Mouse (Mus musculus): ENCODE data around the gene Rab20. TPM values are rescaled to one million over a fixed set of nuclear protein-coding genes. Genes with fewer than 3 reads are reported as not detected.

The Rab20 gene
- polyA plus RNA-seq, 1 experiment from 2014 or later = 1.5 TPM

DNA sequence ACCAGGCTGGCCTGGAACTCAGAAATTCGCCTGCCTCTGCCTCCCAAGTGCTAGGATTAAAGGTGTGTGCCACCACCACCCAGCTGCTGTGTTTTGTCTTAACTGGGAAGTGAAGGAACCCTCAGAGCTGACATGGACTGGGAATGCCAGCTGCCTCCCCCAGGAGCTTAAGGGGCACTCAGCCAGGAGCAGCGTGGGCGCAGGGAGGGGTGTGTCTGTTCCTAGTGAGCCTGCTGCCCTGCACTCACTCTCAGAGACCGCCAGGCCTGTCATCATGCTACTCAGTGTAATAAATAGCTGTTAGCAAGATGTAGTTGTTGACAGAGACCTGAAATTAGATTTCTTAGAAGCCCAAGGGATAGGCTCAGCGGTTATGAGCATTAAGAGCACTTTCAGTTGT, 32.5 kb upstream of the Rab20 start:
- H3K4me1 ChIP-seq (ENCODE audit: control insufficient read depth, insufficient read depth, low read length) = no peaks in the 10 kb centered on the region
- H3K4me3 ChIP-seq (ENCODE audit: low read depth, low read length) = no peak overlapping the region
- no peaks in the 10 kb centered on the region for H3K9me3 ChIP-seq (ENCODE audit: control insufficient read depth, low read length)
- H3K27ac ChIP-seq (ENCODE audit: low read depth, low read length) = no peak overlapping the region
- H3K4me2 ChIP-seq (ENCODE audit: low read depth) = no peak overlapping the region
- ATAC-seq (ENCODE audit: insufficient read depth, low FRiP score, low TSS enrichment) (no peak), DNase-seq (ENCODE audit: low spot score) (no peak)
- H3K27me3 ChIP-seq (ENCODE audit: control insufficient read depth, insufficient read depth, low read length) = no peaks in the 10 kb centered on the region
- 93% methylated on average over 5 of the region's 5 CpGs for WGBS
- H3K36me3 ChIP-seq (ENCODE audit: control insufficient read depth, insufficient read depth, low read length) = peaks cover 23% of the 10 kb centered on the region
- H3K9ac ChIP-seq (ENCODE audit: low read length) = no peak overlapping the region

DNA sequence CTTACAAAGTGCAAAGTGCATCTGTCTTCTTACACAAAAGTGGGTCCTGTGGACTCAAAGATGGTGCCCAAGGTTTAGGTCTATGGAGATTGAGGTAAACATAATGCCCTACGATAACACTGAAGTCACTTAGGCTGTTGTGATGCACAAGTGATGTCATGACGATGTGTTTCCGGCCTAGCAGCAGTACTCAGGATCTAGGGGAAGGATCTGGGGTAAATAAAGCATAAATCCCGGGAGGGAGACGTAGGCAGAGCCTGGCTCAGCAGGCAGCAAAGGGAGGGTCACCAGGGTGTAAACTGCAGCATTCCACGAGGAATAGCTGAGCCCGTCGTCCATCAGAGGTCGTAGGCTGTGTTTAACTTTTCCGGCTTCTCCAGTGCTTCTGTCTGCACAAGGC, 30.4 kb upstream of the Rab20 start:
- ATAC-seq (ENCODE audit: insufficient read depth, low FRiP score, low TSS enrichment) = no peak
- Histone ChIP-seq H3K27me3 (ENCODE audit: control insufficient read depth, insufficient read depth, low read length) (no peaks in the 10 kb centered on the region), H3K4me1 (ENCODE audit: control insufficient read depth, insufficient read depth, low read length) (no peaks in the 10 kb centered on the region), H3K9ac (ENCODE audit: low read length) (no peak overlapping the region), H3K9me3 (ENCODE audit: control insufficient read depth, low read length) (no peaks in the 10 kb centered on the region), H3K27ac (ENCODE audit: low read depth, low read length) (no peak overlapping the region), H3K36me3 (ENCODE audit: control insufficient read depth, insufficient read depth, low read length) (peaks cover 27% of the 10 kb centered on the region), H3K4me3 (ENCODE audit: low read depth, low read length) (no peak overlapping the region), H3K4me2 (ENCODE audit: low read depth) (no peak overlapping the region)
- 83% methylated on average over 10 of the region's 10 CpGs for WGBS
- DNase-seq (ENCODE audit: low spot score) = no peak

DNA sequence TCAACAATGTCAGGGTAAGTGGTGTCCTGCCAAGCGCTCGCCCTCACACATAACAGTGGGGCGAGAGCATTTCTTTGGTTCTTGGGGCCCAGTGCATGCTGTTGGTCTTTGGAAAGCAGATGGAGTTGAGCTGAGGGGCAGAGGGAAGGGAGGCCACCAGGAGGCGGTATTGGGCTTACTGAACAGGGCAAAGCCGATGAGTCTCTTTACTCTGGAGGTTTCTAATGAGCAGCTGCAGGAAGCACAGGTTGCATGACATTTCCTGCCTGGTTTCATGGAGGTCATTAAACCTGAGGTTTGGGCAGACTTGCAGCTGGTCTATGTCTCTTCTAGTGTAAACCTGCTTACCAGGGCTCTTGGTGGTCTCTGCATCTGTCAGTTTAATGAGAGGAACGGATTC, 28.3 kb upstream of the Rab20 start:
- ATAC-seq (ENCODE audit: insufficient read depth, low FRiP score, low TSS enrichment) (no peak), DNase-seq (ENCODE audit: low spot score) (peak; percentile 54)
- WGBS = 79% methylated on average over 6 of the region's 6 CpGs
- Histone ChIP-seq H3K4me1 (ENCODE audit: control insufficient read depth, insufficient read depth, low read length) (no peaks in the 10 kb centered on the region), H3K9me3 (ENCODE audit: control insufficient read depth, low read length) (no peaks in the 10 kb centered on the region), H3K27me3 (ENCODE audit: control insufficient read depth, insufficient read depth, low read length) (no peaks in the 10 kb centered on the region), H3K4me3 (ENCODE audit: low read depth, low read length) (no peak overlapping the region), H3K36me3 (ENCODE audit: control insufficient read depth, insufficient read depth, low read length) (peaks cover 25% of the 10 kb centered on the region), H3K4me2 (ENCODE audit: low read depth) (no peak overlapping the region), H3K9ac (ENCODE audit: low read length) (no peak overlapping the region), H3K27ac (ENCODE audit: low read depth, low read length) (no peak overlapping the region)

DNA sequence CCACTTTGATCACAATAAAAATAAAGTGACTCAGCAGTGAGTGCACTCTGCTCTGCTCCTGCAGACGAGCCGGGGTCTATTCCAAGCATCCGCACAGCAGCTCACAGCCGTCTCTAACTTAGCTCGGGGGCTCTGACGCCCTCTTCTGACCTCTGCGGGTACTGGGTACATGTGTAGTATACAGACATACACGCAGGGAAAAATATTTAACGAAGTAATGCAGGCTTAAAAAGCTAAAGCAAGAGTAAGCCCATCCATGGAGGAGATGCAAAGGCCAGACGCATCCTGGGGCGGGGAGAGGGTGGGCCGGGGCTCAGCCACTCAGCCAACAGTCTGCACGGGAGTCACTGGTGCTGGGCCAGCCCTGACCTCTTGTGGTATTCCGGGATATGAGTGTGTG, 27.6 kb upstream of the Rab20 start:
- Histone ChIP-seq H3K4me2 (ENCODE audit: low read depth) (no peak overlapping the region), H3K4me3 (ENCODE audit: low read depth, low read length) (no peak overlapping the region), H3K9me3 (ENCODE audit: control insufficient read depth, low read length) (no peaks in the 10 kb centered on the region), H3K9ac (ENCODE audit: low read length) (no peak overlapping the region), H3K27ac (ENCODE audit: low read depth, low read length) (no peak overlapping the region), H3K27me3 (ENCODE audit: control insufficient read depth, insufficient read depth, low read length) (no peaks in the 10 kb centered on the region), H3K36me3 (ENCODE audit: control insufficient read depth, insufficient read depth, low read length) (peaks cover 25% of the 10 kb centered on the region), H3K4me1 (ENCODE audit: control insufficient read depth, insufficient read depth, low read length) (no peaks in the 10 kb centered on the region)
- ATAC-seq (ENCODE audit: insufficient read depth, low FRiP score, low TSS enrichment) = no peak
- no peak for DNase-seq (ENCODE audit: low spot score)
- WGBS = 84% methylated on average over 14 of the region's 14 CpGs

DNA sequence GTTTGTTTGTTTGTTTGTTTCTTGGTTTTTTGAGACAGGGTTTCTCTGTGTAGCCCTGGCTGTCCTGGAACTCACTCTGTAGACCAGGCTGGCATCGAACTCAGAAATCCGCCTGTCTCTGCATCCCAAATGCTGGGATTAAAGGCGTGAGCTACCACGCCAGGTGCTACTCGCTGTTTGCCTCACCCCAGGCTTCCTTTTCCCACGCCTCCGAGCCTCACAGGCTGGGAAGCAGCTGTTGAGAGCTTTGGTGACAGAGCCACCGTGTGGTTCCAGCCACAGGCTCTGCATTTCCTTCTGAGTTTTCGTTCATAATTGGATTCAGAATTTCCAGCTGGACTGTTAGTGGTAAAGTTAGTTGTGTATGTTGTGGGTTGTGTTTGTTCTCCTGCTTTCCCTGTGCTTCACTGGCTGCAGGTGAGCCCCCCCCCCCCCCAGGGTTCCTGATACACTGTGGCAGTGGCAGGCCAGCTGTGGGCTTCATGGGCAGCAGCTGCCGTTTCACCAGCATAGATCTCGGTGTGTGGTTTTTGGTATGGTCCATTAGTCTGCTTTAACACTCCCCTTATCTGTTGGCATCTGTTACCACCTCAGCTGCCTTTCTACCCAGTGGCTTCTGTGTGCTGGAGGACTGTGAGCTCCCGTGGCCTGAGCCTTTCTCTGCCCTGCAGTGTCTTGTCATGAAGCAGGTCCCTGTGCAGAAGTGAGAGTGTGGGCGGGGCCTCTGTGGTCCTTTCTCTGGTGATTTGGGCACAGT, 25.1 kb upstream of the Rab20 start:
- Histone ChIP-seq H3K9ac (ENCODE audit: low read length) (no peak overlapping the region), H3K27me3 (ENCODE audit: control insufficient read depth, insufficient read depth, low read length) (no peaks in the 10 kb centered on the region), H3K4me2 (ENCODE audit: low read depth) (no peak overlapping the region), H3K4me3 (ENCODE audit: low read depth, low read length) (no peak overlapping the region), H3K27ac (ENCODE audit: low read depth, low read length) (no peak overlapping the region), H3K9me3 (ENCODE audit: control insufficient read depth, low read length) (no peaks in the 10 kb centered on the region), H3K4me1 (ENCODE audit: control insufficient read depth, insufficient read depth, low read length) (no peaks in the 10 kb centered on the region; the same call in 1 of the 2 replicates), H3K36me3 (ENCODE audit: control insufficient read depth, insufficient read depth, low read length) (peaks cover 14% of the 10 kb centered on the region)
- ATAC-seq (ENCODE audit: insufficient read depth, low FRiP score, low TSS enrichment) (no peak), DNase-seq (ENCODE audit: low spot score) (no peak)
- 88% methylated on average over 13 of the region's 13 CpGs for WGBS

DNA sequence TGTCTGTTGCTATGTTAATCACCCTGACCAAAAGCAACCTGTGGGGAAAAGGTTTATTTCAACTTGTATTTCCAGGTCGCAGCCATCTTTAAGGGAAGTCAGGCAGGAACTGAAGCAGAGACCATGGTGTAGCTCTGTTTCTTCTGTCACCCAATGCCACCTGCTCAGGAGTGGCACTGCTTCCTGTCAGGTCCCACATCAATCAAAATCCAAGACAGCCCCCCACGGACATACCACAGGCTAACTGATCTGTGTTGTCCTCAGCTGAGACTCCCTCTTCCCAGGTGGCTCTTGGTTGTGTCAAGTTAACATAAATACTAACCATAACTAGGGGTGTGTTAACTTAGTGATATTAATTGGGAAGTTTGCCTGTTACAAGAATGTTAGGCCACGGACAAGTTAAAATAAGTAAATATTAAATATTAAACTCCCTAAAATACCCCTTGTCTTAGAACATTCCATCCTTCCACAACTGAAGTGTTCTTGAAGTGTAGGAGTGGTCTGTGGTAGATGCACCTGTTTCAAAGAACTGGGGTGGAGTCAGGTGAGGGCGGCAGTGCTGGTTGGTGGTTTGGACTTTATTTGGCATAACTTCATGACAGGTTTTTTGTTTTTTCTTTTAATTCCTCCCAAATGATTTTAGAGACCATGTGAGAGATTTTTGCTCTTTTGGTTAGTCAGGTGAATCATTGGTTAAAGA, 20.4 kb upstream of the Rab20 start:
- ATAC-seq (ENCODE audit: insufficient read depth, low FRiP score, low TSS enrichment) = no peak
- Histone ChIP-seq H3K4me1 (ENCODE audit: control insufficient read depth, insufficient read depth, low read length) (no peaks in the 10 kb centered on the region; the same call in 1 of the 2 replicates), H3K36me3 (ENCODE audit: control insufficient read depth, insufficient read depth, low read length) (peaks cover 6% of the 10 kb centered on the region), H3K4me3 (ENCODE audit: low read depth, low read length) (no peak overlapping the region), H3K4me2 (ENCODE audit: low read depth) (no peak overlapping the region), H3K27ac (ENCODE audit: low read depth, low read length) (no peak overlapping the region), H3K27me3 (ENCODE audit: control insufficient read depth, insufficient read depth, low read length) (no peaks in the 10 kb centered on the region), H3K9me3 (ENCODE audit: control insufficient read depth, low read length) (no peaks in the 10 kb centered on the region), H3K9ac (ENCODE audit: low read length) (no peak overlapping the region)
- no peak for DNase-seq (ENCODE audit: low spot score)
- 88% methylated on average over 4 of the region's 4 CpGs for WGBS

DNA sequence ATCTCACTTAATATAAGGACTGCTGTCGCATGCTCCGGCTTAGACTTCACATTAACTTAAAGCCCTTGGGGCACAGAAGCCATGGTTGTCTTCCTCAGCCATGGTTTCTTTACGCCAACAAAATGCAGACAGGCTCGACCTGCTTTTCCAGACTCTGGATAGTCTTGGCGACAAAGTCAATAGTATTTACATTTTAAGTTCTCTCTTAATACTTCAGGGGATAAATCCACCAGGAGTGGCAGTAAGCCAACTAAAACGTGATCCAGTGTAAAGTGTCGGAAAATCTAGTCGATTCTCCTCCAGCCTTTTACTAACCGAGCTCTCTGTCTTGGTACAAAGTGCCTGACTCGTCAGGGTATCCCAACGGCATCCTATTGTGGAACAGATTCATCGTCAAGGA, 19.8 kb upstream of the Rab20 start:
- Histone ChIP-seq H3K27ac (ENCODE audit: low read depth, low read length) (no peak overlapping the region), H3K4me3 (ENCODE audit: low read depth, low read length) (peak overlapping the region; percentile 94), H3K27me3 (ENCODE audit: control insufficient read depth, insufficient read depth, low read length) (no peaks in the 10 kb centered on the region), H3K9me3 (ENCODE audit: control insufficient read depth, low read length) (no peaks in the 10 kb centered on the region), H3K36me3 (ENCODE audit: control insufficient read depth, insufficient read depth, low read length) (peaks cover 2% of the 10 kb centered on the region; the same call in 1 of the 2 replicates), H3K9ac (ENCODE audit: low read length) (no peak overlapping the region), H3K4me1 (ENCODE audit: control insufficient read depth, insufficient read depth, low read length) (no peaks in the 10 kb centered on the region; the same call in 1 of the 2 replicates), H3K4me2 (ENCODE audit: low read depth) (peak overlapping the region; percentile 64)
- no peak for ATAC-seq (ENCODE audit: insufficient read depth, low FRiP score, low TSS enrichment)
- DNase-seq (ENCODE audit: low spot score) = no peak
- 78% methylated on average over 12 of the region's 12 CpGs for WGBS

DNA sequence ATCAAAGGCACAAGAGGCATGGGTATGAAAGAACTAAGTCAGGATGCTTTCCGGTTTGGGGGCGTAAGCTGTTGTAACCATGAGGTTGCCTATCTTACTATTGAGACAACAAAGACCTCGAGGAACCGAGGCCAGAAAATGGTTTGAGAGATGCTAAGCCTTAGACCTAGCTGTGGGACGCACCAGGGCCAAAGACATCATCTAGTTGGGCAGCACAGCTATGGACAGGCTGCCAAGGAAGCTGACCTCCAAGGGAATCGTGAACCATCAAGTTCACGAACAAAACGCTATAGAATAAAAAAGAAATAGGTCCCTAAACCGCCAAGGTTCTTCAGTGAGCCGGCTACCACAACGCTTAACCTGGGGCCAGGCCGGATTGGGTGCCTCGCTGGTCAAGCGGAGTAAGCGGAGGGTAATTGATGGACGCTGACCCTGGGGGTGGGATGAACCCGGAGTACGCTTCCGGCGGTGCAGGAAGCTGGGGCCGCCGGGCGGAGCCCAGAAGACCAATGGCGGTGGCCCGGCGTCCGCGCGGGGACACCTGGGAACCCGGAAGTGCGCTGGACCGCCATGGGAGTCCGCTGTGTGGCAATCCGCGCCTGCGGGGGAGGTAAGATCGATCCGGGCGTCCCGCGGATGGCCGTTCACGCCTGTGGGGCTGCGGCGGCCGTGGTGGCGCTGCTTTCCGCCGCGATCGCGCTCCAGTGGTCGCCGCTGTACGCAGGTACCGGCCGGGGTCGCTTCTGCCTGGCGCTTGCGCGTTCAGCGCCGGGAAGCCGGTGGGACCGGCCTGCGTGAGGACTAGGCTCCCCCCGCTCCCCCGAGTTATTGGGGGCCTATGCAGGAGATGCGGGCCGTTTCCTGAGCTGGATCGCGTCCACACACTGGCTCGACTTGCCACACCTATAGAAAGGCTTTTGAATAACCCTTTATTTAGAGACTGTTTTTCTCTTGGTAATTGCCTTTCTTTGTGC, 18.8 kb upstream of the Rab20 start, which contains the start of gene Naxd:
Naxd (plus strand) TSS at position 490 of the 974 bp plus-strand sequence.
- Histone ChIP-seq H3K9ac (ENCODE audit: low read length) (peak within 1 kb of the TSS; percentile 86), H3K27ac (ENCODE audit: low read depth, low read length) (peak within 1 kb of the TSS; percentile 64), H3K9me3 (ENCODE audit: control insufficient read depth, low read length) (no peaks in the 10 kb centered on the region), H3K4me2 (ENCODE audit: low read depth) (peak within 1 kb of the TSS; percentile 64), H3K36me3 (ENCODE audit: control insufficient read depth, insufficient read depth, low read length) (peaks cover under 1% of the 10 kb centered on the region; the same call in 1 of the 2 replicates), H3K4me1 (ENCODE audit: control insufficient read depth, insufficient read depth, low read length) (no peaks in the 10 kb centered on the region; the same call in 1 of the 2 replicates), H3K27me3 (ENCODE audit: control insufficient read depth, insufficient read depth, low read length) (no peaks in the 10 kb centered on the region), H3K4me3 (ENCODE audit: low read depth, low read length) (peak within 1 kb of the TSS; percentile 94)
- DNase-seq (ENCODE audit: low spot score) = peak; percentile 95
- 3% methylated on average over 73 of the region's 73 CpGs for WGBS
- peak; percentile 98 for ATAC-seq (ENCODE audit: insufficient read depth, low FRiP score, low TSS enrichment)
